Mouse (Mus musculus) B cell, adult 2 months (primary cell): ENCODE measurements around the gene Atp5l.
A peak's percentile ranks its signal among the peaks of the same experiment; 100 is the strongest.
"Not testable (repeated sequence)": the region's sequence is repeated elsewhere in the genome, so short reads cannot be mapped to it uniquely, and the experiment has no call there.

Experiments
- DNase-seq, 2 experiments: peaks; one replicate each; pipeline ENCODE4 v3.0.0; 2022

The Atp5l gene

DNA sequence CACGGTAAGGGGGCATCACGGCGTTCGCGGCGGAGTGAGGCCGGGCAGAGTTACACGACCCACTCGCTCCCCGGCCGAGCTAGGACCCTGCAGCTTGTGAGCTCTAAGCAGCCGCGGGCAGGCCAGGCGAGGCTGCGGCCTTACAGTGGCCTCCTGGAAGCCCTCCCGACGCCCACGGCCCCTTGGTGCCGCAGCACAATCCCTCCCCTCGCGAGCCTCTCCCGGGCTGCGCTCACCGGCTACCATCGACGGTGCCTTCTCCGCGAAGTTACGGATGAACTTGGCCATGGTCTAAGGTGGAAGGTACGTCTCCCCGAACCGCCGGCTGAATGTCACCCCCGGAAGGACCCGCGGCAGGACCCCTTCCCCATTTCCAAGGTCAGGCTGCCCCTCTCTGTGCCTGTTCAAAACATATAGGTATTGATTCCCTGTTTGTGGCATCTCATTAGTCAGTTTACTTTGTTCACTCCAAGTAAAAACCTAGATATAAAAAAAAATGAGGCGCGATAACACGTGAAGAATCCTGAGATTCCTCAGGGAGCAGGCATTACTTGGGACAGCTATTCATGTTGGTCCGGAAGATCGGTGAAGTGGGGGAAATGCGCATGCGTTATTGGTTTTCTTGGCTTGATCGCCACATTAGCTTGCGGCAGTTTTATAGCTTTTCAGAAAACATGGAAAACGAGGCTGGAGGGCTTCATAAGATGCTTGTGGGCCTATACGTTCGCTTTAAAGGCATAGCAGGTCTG is at the start of gene Atp5l:
TSS of gene Atp5l (minus strand) at position 369 of the 749 bp plus-strand sequence.
- DNase-seq = peak; percentile 85 to 86

DNA sequence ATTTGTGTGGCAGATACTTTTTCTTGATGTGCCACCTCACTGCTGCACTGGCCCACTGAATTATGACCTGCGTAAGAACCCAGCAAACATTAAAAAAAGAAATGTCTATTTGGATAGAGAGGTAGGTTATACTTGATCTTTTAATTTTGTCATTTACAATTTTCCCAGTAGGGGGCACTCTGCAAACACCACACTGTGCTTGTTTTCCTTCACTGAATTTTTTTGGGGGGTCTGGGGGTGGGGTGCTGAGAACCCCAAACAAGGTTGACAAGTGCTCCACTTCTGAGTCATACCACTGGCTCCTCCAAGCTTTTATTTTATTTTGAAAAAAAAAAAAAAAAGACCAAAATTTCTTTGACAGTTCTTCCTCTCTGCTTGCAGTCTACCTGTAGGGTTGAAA is 48.9 kb upstream of the Atp5l start:
- DNase-seq = no peak

DNA sequence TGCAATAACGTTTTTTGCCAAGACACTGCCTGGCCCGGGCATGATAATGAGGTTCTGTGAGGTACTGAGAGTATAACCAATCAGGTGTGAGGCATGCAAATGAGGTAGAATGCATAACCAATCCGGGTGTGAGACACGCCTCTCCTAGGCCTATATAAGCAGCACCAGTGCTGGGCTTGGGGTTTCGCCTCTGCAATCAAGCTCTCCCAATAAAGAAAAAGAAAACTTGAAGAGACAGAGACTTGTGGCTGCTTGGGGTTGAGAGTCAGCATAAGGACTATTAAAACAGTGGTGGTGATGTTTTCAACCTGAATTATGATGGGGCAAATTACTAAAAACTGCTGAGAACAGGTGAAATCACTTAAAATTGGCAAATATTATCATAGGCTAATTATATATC is 47.2 kb upstream of the Atp5l start:
- not testable (repeated sequence) for DNase-seq

DNA sequence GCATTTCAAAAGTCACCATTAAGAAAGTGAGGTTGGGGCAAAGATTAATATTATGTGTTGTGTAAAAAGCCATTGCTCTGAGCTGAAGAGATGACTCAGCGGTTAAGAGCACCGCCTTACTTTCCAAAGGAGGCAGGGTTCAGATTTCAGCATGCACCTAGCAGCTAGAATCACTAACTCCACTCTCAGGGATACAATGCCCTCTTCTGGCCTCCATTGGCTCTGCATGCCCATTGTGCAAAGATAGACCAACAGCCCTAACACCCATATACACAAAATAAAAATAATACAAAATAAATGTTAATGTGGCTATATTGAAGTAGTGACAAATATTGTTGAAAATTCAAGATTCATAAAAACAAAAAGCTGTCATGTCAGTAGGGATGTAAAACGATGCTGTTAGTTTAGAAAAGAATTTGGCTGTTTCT is 46.3 kb upstream of the Atp5l start:
- DNase-seq = peak; percentile 80 to 82

DNA sequence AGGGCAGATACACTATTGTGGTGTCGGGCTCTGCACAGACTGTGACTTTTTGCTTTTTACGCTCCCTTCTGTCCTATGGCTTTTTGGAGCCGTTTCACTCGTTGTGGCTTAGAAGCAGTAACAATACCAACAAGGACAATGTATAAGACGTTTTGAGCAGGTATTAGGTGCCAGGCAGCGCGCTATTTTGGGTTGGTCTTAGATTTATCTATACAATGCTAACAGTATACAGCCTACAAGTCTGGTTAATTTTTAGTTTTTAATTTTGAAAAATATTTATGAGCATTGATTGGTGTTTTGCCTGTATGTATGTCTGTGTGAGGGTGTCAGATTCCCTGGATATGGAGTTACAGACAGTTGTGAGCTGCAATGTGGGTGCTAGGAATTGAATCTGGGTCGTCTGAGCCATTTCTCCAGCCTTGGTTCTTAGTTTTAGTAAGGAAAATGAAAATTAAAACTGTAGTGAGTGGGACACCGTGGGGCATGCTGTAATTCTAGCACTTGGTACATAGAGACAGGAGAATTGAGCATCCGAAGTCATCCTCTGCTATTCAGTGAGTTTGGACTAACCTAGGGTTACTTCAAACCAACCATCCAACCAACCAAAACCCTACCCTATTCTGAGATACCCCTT is 45.4 kb upstream of the Atp5l start:
- DNase-seq = no peak

DNA sequence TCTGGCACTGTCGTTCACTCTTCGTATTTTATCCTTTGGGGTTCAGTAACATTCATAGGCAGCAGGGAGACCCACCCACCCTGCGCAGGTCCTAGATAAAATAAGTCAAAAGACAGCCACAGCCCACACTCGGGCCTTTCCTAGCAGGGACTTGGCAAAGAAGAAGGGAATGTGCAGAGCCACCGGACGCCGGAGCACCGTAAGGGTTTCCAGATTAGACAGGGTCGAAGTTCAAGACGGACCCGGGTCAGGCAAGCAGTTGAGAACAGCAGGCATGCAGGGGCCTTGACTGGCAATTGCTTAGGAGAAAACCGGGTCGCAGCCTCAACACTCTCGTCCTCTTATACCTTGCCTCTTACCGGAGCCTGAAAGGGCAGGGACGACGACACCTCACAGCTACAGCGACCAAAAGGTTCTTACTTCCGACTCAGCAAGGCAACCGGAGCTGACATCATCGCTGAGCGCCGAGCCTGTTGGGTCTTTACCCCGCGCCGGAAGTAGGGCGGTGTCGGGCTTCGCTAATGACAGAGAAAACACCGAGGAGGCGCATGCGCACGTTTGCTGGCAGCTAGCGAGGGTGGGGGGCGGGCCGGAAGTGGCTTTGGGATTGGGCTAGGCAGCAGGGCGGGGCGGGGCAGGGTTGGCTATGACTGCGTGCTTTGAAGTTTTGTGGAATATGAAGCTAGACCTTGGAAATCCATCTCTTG is 44.7 kb upstream of the Atp5l start, which contains the start of gene Ube4a:
TSS of gene Ube4a (minus strand) at position 475 of the 707 bp plus-strand sequence.
- peak; percentile 100 for DNase-seq

DNA sequence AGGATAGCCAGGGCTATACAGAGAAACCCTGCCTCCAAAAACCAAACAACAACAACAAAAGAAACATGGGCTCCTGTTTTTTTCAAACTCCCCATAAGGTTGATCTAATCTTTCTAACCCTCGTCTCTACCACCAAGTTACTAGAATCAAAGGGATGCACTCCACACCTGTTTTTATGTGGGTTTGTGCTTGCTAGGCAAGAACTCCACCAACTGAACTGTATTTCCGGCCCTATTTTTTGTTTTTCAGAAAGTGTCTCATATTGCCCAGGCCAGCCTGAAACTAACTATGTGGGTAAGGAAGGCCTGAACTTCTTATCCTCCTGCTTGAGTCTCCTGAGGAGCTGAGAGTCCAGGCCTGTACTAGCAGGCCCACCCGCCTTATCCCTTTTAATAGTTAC is 33.9 kb upstream of the Atp5l start:
- DNase-seq = no peak

DNA sequence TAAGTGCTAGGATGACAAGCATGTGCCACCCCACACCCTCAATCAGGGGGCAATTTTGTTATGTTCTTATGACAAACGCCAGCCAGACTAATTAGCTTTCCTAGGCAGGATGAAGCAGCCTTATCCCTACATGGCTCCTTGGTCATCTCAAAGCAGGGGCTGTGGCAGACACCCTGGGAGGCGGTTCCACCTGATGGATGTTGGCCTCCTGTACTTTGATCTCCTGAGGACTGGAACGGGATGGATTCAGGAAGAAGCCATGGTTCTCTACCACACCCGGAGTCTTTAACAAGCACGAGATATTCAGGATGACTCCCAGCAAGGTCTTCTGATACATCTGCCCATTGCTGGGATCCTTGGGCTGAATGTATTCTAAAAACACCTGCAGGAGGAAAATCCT is 27.3 kb upstream of the Atp5l start:
- no peak for DNase-seq

DNA sequence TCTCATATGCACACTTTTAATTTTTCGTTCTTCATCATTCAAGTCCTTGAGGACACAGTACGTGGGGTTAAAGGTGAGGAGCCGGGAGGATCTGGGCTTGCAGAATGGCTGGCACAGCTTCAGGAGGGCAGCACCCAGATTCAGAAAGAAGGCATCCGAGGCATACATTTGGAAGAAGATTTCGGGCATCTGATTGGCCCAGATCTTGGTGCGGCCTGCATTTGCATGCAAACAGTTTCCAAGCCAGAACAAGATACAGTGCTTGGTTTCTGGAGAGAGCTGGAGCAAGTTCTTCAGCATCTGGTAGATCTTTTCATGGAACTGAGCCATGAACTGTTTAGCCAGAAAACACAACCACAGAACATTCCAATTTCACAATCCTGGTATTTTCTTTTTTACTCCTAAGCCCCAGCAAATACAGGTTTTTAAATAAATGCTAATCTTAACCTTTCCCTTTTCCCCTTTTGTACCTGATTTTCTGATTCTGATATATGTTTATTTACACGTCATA is 25.7 kb upstream of the Atp5l start:
- no peak for DNase-seq

DNA sequence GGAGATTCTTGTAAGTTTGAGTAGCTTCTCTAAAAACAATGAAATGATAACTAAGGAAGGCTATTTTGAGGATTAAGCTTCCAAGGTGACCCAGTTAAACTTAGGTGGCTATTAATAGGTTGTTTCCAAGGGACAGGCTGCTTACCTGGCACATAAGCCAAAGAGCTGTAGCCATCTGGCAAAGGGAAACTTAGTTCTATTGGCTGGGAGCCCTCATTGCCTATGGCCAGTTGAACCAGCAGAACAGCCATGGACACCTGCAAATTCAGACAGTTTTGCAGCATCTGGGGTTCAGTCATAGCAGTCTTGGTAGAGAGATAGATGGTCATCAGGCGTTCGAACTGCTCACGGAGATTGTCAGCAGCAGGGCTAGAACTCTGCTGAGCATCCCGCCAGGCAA is 21.9 kb upstream of the Atp5l start:
- no peak for DNase-seq

DNA sequence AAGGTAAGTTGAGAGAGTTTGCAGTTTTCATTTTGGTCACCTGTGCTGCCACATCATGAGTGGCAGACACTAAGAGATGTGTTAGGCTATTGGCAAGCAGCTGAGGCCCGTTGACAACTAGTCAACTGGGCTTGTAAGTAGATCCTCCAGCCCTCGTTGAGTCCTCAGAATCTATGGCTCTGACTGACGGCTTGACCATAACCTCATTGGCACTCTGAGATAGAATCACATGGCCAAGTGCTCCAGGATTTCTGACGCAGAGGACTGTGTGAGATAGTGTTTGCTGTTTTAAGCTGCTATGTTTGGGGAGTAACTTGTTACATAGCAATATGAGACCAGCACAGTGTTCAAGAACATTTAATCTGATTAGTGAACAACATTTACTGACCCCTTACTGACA is 21.2 kb upstream of the Atp5l start:
- no peak for DNase-seq

DNA sequence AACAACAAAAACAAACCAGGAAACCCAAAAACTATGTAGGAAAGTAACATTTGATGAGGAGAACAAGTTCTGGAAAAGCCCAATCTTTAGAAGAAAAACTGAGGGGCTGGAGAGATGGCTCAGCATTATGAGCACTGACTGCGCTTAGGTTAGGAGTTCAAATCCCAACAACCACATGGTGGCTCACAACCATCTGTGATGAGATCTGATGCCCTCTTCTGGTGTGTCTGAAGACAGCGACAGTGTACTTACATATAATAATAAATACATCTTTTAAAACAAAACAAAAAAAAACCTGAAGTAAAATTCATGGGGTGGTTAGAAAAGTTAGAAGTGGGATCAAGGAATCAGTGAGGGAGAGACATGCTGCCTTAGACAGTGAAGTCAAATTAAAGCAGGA is 1.0 kb upstream of the Atp5l start:
- DNase-seq = no peak

DNA sequence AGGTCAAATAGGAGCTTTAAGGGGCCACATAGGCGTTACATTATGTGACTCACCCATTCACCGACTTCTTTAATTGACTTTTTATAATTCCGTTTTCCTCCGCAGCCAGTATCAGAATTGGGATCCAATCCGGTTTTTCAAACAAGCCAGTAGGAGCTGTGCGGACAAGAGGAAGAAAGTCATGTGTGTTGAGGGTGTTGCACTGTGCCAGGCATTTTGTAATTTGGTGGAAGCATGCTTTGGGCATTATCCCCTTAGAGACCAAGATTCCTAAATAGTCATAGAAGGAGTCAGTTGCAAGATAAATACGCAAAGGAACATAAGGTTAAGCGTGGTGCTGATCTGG is 554 bp upstream of the Atp5l start:
- no peak for DNase-seq

DNA sequence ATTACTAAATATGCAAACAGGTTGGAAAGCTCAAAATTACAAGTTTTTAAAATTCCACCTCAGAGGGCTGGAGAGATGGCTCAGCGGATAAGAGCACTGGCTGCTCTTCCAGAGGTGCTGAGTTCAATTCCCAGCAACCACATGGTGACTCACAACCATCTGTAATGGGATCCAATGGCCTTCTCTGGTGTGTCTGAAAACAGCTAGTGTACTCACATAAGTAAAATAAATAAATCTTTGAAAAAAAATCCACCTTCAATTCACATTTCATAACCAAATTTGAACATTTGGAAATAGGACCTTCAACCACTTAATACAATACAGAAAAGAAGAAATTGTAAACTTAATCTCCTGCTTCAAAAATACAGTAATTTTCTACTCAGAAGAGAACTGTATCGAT is 936 bp downstream of the Atp5l start:
- no peak for DNase-seq

DNA sequence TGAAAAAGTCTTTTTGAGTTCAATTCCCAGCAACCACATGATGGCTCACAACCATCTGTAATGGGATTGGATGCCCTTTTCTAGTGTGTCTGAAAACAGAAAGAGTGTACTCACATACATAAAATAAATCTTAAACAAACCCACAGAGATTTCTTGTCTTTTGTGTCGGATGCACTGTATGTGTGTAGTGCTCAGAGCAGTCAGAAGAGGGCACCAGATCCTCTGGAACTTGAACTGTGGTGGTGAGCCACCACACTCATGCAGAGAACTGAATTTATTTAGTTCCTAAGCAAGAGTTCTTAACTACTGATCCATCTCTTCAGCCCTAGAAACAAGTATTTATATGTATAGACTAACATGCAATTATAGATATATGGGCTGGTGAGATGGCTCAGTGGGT is 4.3 kb downstream of the Atp5l start:
- peak; percentile 68 to 71 for DNase-seq

DNA sequence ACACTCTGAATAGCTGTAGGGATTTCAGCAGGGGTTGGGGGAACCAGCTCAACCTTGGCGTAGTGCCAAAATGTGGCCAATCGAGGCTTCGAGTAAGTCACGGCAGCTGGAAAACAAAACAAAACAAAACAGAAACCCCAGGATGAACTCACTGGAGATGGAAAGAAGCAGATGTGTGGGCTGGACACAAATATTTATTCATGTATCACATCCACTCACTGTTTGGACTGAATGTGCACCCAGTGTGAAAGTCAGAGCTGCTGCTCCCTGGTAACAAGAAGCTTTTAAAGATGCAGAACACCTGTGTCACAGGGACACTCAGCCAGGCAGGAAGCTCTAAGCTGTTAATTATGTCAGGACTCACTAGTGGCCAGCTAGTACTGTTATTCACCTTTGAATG is 5.8 kb downstream of the Atp5l start:
- no peak for DNase-seq

DNA sequence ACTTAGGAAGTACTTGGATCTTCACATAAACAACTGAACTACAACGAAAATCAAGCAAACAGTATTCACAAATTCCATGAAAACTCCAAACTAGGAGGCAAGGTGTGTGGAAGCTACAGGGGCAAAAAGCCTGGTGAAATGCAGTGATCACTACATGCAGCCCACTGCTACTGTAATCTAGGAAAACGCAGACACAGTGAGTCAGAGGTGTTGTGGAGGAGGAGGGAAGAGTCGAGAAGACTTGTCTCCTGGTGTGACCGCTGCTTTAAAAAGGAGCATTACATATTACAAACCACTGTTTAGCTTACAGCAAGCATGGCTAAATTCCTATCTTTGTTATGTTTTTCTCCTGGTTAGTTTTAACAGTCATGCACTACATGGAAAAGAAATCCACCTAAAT is 9.2 kb downstream of the Atp5l start:
- DNase-seq = no peak

DNA sequence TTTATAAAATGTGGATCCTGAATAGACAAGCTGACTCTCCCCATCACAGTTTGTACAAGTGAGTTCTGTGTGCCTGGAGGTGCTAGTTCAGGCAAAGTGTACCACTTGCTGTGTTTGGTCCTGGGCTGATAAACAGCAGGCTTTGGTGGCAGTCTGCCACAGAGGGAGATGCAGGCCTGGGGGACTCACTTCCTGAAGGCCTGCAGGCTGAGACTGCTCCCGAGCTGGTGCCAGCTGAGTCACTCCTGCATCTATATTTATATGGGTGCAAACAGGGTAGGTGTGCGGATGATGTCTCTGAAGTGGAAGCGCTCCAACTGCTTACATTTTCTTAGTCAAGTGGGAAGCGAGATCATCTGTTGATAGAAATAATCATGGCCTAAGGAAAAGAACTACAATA is 14.9 kb downstream of the Atp5l start:
- no peak for DNase-seq

DNA sequence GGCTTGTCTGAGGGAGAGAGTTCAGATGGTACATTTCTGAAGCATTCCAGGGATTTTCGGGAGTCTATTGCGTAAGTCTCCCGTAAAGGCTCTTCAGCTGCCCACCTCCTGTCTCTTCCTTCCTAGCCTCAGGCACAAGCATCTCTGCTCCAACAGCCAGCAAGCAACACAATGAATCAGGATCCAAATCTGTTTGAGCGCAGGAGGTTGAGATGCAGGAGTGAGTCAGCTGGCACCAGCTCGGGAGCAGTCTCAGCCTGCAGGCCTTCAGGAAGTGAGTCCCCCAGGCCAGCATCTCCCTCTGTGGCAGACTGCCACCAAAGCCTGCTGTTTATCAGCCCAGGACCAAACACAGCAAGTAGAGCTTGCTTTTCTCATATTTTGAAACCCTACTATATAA is 15.6 kb downstream of the Atp5l start:
- no peak for DNase-seq

DNA sequence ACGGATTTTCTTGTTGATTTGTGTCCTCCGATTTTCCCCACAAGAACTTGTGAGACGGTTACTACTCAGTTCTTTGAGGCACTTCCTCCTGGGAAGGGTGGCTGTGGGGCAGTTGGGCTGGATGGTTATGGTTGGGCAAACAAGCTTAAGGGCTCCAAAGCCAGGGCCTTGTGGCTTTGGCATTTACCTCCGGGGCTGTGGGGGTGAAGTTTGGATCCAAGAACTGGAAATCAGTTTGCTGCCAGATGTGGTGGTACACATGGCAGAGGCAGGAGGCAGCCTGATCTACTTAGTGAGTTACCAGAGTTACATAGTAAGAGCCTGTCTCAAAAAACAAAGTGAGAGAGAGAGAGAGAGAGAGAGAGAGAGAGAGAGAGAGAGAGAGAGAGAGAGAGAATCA is 16.7 kb downstream of the Atp5l start:
- DNase-seq = no peak

DNA sequence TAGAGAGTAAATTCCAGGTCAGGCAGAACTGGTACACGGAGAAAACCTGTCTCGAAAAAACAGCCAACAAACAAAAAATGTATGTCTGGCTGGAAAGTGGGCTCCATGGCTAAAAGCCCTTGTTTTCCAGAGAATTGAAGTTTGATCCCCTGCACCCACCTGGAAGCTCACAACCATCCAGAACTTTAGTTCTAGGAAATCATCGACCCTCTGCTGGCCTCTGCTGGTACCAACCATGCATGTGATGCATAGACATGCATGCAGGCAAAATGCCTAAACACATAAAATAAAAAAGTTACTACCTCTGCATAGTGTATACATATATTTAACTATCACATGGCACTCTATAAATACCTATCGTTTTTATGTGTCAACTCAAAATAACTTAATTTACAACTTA is 20.1 kb downstream of the Atp5l start:
- peak; percentile 30 to 34 for DNase-seq

DNA sequence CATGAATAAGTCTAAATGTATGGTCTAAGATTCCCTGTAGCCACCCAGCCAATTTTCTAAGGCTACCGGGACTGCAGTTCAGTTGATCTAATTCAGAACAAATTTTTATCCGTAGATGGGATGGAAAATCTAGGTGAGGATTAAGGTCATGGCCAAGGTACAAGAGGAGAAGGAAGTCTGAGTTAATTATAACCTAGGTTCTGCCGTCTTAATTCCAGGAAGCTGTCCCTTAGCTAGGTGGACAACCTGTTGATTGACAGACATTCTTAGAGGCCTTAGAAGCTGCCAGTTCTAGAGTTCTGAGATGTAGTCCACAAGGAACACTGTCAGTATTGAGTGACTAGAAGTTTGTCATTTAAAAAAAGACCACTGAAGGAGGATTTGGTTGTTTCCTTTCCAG is 20.8 kb downstream of the Atp5l start:
- DNase-seq = no peak

DNA sequence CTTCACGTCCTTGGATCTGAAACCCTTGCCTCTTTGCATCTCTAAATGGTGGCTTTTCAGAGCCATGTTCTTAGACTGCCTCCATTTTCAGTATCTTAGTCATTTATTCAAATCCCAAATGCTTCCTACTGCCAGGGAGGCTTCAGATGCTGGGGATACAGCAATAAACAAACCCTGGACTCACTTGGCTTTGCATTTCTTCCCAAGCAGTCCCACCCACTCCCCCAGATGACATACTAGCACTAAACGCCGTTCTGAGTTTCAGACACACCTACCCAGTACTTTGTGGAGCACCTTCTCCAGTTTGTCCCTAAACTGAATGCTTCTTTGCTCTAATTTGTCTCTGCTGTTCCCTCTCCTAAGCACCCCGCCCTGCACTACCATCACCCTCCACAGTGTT is 23.5 kb downstream of the Atp5l start:
- DNase-seq = no peak

DNA sequence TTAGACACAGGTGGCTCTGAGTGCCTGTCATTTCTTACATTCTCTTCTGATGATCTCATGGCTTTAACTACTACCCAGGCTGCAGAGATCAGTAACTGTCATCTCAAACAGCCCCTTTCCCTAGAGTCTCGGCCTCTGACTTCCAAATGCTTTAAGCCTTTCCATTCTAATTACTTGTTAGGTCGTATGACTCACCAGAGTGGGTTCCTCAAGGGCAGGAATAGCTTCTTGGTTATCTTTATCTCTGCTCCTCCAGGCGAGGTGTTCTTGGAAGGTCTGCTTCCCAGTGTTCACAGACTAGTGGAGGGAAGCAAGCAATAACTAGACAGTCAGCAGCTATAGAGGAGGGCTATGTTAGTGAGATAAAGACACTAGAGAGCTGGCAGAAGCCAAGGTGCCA is 27.9 kb downstream of the Atp5l start:
- DNase-seq = no peak
